Mouse (Mus musculus) heart, adult 10 weeks (tissue): ENCODE data around the gene Bgn. TPM values are rescaled to one million over a fixed set of nuclear protein-coding genes. Genes with fewer than 3 reads are reported as not detected.

Experiments used
- polyA plus RNA-seq: library from polyadenylated mRNA; stranded (reverse); fragments of 350-450 nt; fragmentation: Illumina TruSeq; extraction: RNeasy Lipid Tissue Mini Kit (QIAGEN cat#74804); gene quantifications from one replicate; pipeline ENCODE4 v1.2.3, GENCODE M21; 2014; ENCODE audit warnings: low read depth, low replicate concordance

The Bgn gene
- 227 TPM for polyA plus RNA-seq

GRCm38 (mm10) chrX:73483484-73483810 lies at the start of gene Bgn:
Bgn (plus strand) TSS chrX:73483602.

DNA sequence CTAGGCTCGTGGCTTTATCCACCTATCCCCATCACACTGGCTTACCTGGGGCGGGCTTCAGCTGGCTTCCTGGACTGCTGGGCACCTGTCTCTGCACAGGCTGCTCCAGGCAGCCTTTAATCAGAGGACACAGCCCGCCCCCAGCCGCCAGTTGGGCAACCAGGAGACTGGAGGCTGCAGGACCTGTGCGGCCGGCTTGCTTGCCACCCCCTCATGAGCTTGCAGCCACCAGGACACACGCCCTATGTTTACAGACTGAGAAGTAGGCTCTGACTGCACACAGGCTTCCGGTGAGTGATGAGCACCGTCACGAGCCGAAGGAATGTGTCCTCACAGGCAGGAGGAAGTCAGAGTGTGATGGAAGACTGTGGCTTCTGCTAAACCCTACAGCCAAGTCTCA lies 48.1 kb upstream of the Bgn start, which contains the start of gene Trex2:
Gene Trex2 (minus strand): TSS at position 93 of the 400 bp plus-strand sequence.

DNA sequence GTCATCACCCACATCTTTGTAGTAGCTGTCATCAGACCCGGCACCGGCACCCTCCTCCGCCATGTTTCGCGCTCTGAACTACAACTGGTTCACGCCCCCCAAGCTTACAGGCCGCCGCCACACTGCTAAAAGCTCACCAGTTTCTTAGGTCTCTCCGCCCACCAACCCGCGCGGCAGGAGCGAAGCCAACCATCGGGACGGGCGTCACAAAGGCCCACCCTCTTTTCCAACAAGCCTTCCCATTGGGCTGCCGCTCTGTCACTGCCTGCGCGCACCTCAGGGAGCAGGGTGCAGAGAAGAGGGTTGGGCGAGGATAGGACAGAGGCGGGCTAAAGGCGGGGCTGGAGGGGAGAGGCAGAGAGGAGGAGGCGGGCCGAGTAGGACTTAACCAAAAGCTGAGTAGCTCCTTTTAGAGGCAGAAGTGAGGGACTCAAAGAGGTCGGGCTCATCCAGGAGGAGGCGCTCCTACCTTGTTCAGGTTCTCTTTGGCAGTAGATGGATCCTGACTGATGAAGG lies 24.5 kb upstream of the Bgn start, which contains the start of gene Haus7:
Gene Haus7 (minus strand): TSS at position 168 of the 516 bp plus-strand sequence.

Other genes with a start within 250 kb of the Bgn start
- not detected for gene Xlr4c, start 240.5 kb upstream of the Bgn start, polyA plus RNA-seq
- gene Xlr3c, start 218.2 kb upstream of the Bgn start, polyA plus RNA-seq, result not detected
- gene Xlr5a, start 190.6 kb upstream of the Bgn start, polyA plus RNA-seq, result not detected
- gene Xlr5c, start 190.6 kb upstream of the Bgn start, polyA plus RNA-seq, result not detected
- gene Gm45015, start 146.8 kb upstream of the Bgn start, polyA plus RNA-seq, result not detected
- gene Zfp275, start 141.0 kb upstream of the Bgn start, polyA plus RNA-seq, result 7.8 TPM
- not detected for gene Gm18336, start 84.9 kb upstream of the Bgn start, polyA plus RNA-seq
- gene Zfp92, start 72.5 kb upstream of the Bgn start, polyA plus RNA-seq, result not detected
- gene Trex2, start 48.3 kb upstream of the Bgn start, polyA plus RNA-seq, result not detected
- gene Haus7, start 24.6 kb upstream of the Bgn start, polyA plus RNA-seq, result 8.6 TPM
- gene Atp2b3, start 19.5 kb downstream of the Bgn start, polyA plus RNA-seq, result not detected
- not detected for gene Dusp9, start 155.8 kb downstream of the Bgn start, polyA plus RNA-seq
- gene Pnck, start 176.5 kb downstream of the Bgn start, polyA plus RNA-seq, result 9.6 TPM
- gene Slc6a8, start 189.5 kb downstream of the Bgn start, polyA plus RNA-seq, result 174 TPM
- 79.9 TPM for gene Bcap31, start 232.6 kb downstream of the Bgn start, polyA plus RNA-seq
- gene Abcd1, start 233.0 kb downstream of the Bgn start, polyA plus RNA-seq, result 23.0 TPM